In the genomic region with DNA sequence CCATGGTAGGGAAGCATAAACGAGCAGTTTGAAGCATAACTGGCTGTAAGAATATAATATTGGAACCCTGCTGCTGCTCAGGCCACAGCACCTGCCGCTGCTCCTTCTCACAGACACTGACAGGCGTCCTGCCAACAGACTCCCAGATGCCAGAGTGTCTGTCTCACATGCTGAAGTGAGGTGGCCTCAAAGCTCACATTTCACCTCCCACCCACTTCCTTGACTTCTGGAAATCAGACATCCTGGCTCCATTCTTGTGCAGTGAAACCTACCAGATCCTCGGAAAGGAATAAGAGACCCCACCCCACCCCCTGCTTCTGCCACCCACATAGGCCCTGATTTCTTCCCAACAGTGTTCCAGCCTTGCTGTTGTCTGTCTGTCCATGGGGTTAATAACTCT, we compare ENCODE assay signal across 10 mouse cellular contexts. TPM values are rescaled to one million over a fixed set of nuclear protein-coding genes. Genes with fewer than 3 reads are reported as not detected.
DNase-seq lines count a peak whose midpoint lies in the region; ATAC-seq and TF ChIP-seq lines count a peak whose summit lies in the region.
"Had no signal": no experiment of that assay in that cellular context is flagged by ENCODE, and none has a peak within 500 bp of the region (broad histone marks: within the 10 kb centered on the region; RNA-seq: fewer than 3 reads in every experiment).

No protein-coding gene starts in this region.

- no peaks in the 10 kb centered on the region for H3K9me3 ChIP-seq in forebrain, embryonic 15.5 days
- H3K9me3 ChIP-seq: G1E had no signal

- H3K4me1 ChIP-seq in forebrain, embryonic 15.5 days = no peaks in the 10 kb centered on the region

- H3K9ac ChIP-seq in forebrain, embryonic 15.5 days (replicated peaks) = no peak overlapping the region

- no peak for TF ChIP-seq CTCF in gastrocnemius, adult 2 months (IDR thresholded peaks at IDR 0.05)

- intact Hi-C loops in left cerebral cortex, postnatal 4 days (cut with DNase I) = loop anchor here (5.0 kb wide), 1 partner anchor 46 kb away; no protein-coding TSS in a partner anchor
- intact Hi-C loops in gastrocnemius, adult 2 months (cut with DNase I) = no loop called here
- intact Hi-C loops in heart, postnatal 14 days (cut with DNase I) = loop anchor here (2.0 to 10.0 kb wide), 2 partner anchors 23 to 269 kb away; no protein-coding TSS in a partner anchor

- peak; percentile 76 for DNase-seq in left cerebral cortex, postnatal 4 days
- no peak for DNase-seq in left cerebral cortex, adult 9 months (ENCODE audit: low spot score in 2 of 2)
- DNase-seq in gastrocnemius, adult 2 months = peak; percentile 85
- peak; percentile 38 to 63 for DNase-seq in heart, postnatal 14 days
- DNase-seq in naive thymus-derived CD4-positive, alpha-beta T cell, adult 2 months (ENCODE audit: low read depth) = peak; percentile 40
- DNase-seq in frontal cortex, adult 2 months (ENCODE audit: extremely low spot score in 1 of 2, low spot score in 1 of 2) = no peak
- no peak for DNase-seq in testis, postnatal 14 days (ENCODE audit: low spot score)

- no peaks in the 10 kb centered on the region for H3K36me3 ChIP-seq in forebrain, embryonic 15.5 days

- H3K27me3 ChIP-seq in forebrain, embryonic 15.5 days = no peaks in the 10 kb centered on the region

- H3K27ac ChIP-seq in gastrocnemius, adult 2 months = peak overlapping the region; percentile 71
- no peak overlapping the region for H3K27ac ChIP-seq in forebrain, embryonic 15.5 days (replicated peaks)

- H3K4me3 ChIP-seq in gastrocnemius, adult 2 months = no peak overlapping the region
- no peak overlapping the region for H3K4me3 ChIP-seq in forebrain, embryonic 15.5 days

- ATAC-seq in forebrain, embryonic 15.5 days (replicated peaks) = no peak

- 58% methylated on average over 4 of the region's 4 CpGs for WGBS in forebrain, embryonic 15.5 days

- H3K4me2 ChIP-seq in forebrain, embryonic 15.5 days (replicated peaks) = no peak overlapping the region

RNA-seq across cellular contexts. Expression of a gene that starts 24.3 kb away (rescaled TPM):
- total RNA-seq in left cerebral cortex, postnatal 4 days (2021) = 1 to 10 TPM in 1 of 2 experiments, under 1 TPM in 1; 0.79 to 1.2 TPM
- total RNA-seq in gastrocnemius, adult 2 months (2021) = 10 to 100 TPM in 1 of 2 experiments, 1 to 10 TPM in 1; 8.7 to 14.6 TPM
- 1 to 10 TPM; 6.9 to 7.0 TPM for total RNA-seq in heart, postnatal 14 days (2021)
- 5.0 and 5.1 TPM in 2 replicates for polyA plus RNA-seq in frontal cortex, adult 2 months (2012; rRNA removed)
- polyA plus RNA-seq in forebrain, embryonic 15.5 days (2015; fragmentation: Nextera tagmentation; extraction: Ambion mirVana) = 0.55 and 0.86 TPM in 2 replicates

RNA-seq across cellular contexts. Expression of a gene that starts 24.4 kb away (rescaled TPM):
- under 1 TPM; 0.66 to 0.79 TPM for total RNA-seq in left cerebral cortex, postnatal 4 days (2021)
- total RNA-seq in gastrocnemius, adult 2 months (2021) = 1 to 10 TPM; 6.5 to 9.7 TPM
- 1 to 10 TPM; 3.8 to 4.8 TPM for total RNA-seq in heart, postnatal 14 days (2021)
- polyA plus RNA-seq in frontal cortex, adult 2 months (2012; rRNA removed) = 6.8 and 7.1 TPM in 2 replicates
- polyA plus RNA-seq in forebrain, embryonic 15.5 days (2015; fragmentation: Nextera tagmentation; extraction: Ambion mirVana) = 1.3 and 1.5 TPM in 2 replicates

RNA-seq across cellular contexts. Expression of a gene that starts 50.8 kb away (rescaled TPM):
- not detected for total RNA-seq in left cerebral cortex, postnatal 4 days (2021)
- not detected for total RNA-seq in gastrocnemius, adult 2 months (2021)
- total RNA-seq in heart, postnatal 14 days (2021) = not detected
- polyA plus RNA-seq in frontal cortex, adult 2 months (2012; rRNA removed) = not detected in 2 replicates
- polyA plus RNA-seq in forebrain, embryonic 15.5 days (2015; fragmentation: Nextera tagmentation; extraction: Ambion mirVana) = not detected in 2 replicates
- total RNA-seq: left cerebral cortex, postnatal 25 days had no signal
- polyA plus RNA-seq: G1E had no signal

RNA-seq across cellular contexts. Expression of a gene that starts 52.3 kb away (rescaled TPM):
- 10 to 100 TPM; 37.6 to 37.9 TPM for total RNA-seq in left cerebral cortex, postnatal 4 days (2021)
- 10 to 100 TPM; 35.6 to 45.8 TPM for total RNA-seq in gastrocnemius, adult 2 months (2021)
- 10 to 100 TPM; 47.1 to 49.9 TPM for total RNA-seq in heart, postnatal 14 days (2021)
- polyA plus RNA-seq in frontal cortex, adult 2 months (2012; rRNA removed) = 45.4 and 58.9 TPM in 2 replicates
- polyA plus RNA-seq in forebrain, embryonic 15.5 days (2015; fragmentation: Nextera tagmentation; extraction: Ambion mirVana) = 106 and 107 TPM in 2 replicates

RNA-seq across cellular contexts. Expression of a gene that starts 55.4 kb away (rescaled TPM):
- 10 to 100 TPM; 21.3 to 22.0 TPM for total RNA-seq in left cerebral cortex, postnatal 4 days (2021)
- 10 to 100 TPM in 1 of 2 experiments, 1 to 10 TPM in 1; 8.7 to 10.9 TPM for total RNA-seq in gastrocnemius, adult 2 months (2021)
- 1 to 10 TPM; 9.2 to 9.7 TPM for total RNA-seq in heart, postnatal 14 days (2021)
- 8.3 and 9.5 TPM in 2 replicates for polyA plus RNA-seq in frontal cortex, adult 2 months (2012; rRNA removed)
- polyA plus RNA-seq in forebrain, embryonic 15.5 days (2015; fragmentation: Nextera tagmentation; extraction: Ambion mirVana) = 12.7 and 15.9 TPM in 2 replicates

Comparison
In these comparisons a context has a peak if more than half of its experiments do, and no peak if none do; other contexts are left out.
1. DNase-seq: peak in left cerebral cortex, postnatal 4 days (single experiment), gastrocnemius, adult 2 months (single experiment), heart, postnatal 14 days (2 of 2) and naive thymus-derived CD4-positive, alpha-beta T cell, adult 2 months (single experiment); none in left cerebral cortex, adult 9 months (0 of 2), frontal cortex, adult 2 months (0 of 2) and testis, postnatal 14 days (single experiment).